Mouse (Mus musculus) ES-E14 (cell line): ENCODE measurements at regions not wholly inside any gene's neighbourhood (a gene's known extent, or its start where the extent isn't known, plus 50 kb on each side); places are given as distances from the start of the nearest gene placed in this dataset.

Experiments
- DNase-seq: peaks from one replicate; pipeline ENCODE4 v3.0.0-alpha.2; 2013; ENCODE audit warnings: low read depth, low spot score
- H3K27ac ChIP-seq: 2 replicates; pipeline ENCODE4 v1.5.1; 2012; ENCODE audit warnings: low read depth, mild to moderate bottlenecking, low read length, moderate library complexity, mixed read lengths; ENCODE audit not compliant: poor library complexity, insufficient read depth, severe bottlenecking
- H3K36me3 ChIP-seq: 2 replicates; pipeline ENCODE4 v1.6.1; 2012; ENCODE audit warnings: mild to moderate bottlenecking, low read length, moderate library complexity, mixed read lengths; ENCODE audit not compliant: control insufficient read depth, poor library complexity, insufficient read depth, severe bottlenecking
- H3K4me1 ChIP-seq, 2 experiments: fragments of 150-350 bp in 1 of 2; sonication (generic) in 1 of 2; 2 replicates each; pipeline ENCODE4 v1.6.1; 2012; ENCODE audit warnings: low read length in 2 of 2, mild to moderate bottlenecking in 1 of 2, mixed read lengths in 1 of 2; ENCODE audit not compliant: control insufficient read depth in 2 of 2, insufficient read depth in 2 of 2, poor library complexity in 1 of 2
- H3K4me3 ChIP-seq, 2 experiments: fragments of 150-350 bp in 1 of 2; sonication (generic) in 1 of 2; 2 replicates each; pipeline ENCODE4 v1.5.1; 2012; ENCODE audit warnings: low read length in 2 of 2, low read depth in 1 of 2, mild to moderate bottlenecking in 1 of 2, mixed read lengths in 1 of 2; ENCODE audit not compliant: insufficient read depth in 1 of 2, poor library complexity in 1 of 2, severe bottlenecking in 1 of 2
- H3K9ac ChIP-seq: 2 replicates; pipeline ENCODE4 v1.6.1; 2012; ENCODE audit warnings: low read depth, mild to moderate bottlenecking, low read length, mixed read lengths; ENCODE audit not compliant: poor library complexity, insufficient read depth, severe bottlenecking
- H3K9me3 ChIP-seq: fragments of 150-350 bp; sonication (generic); 2 replicates; pipeline ENCODE4 v1.6.1; 2012; ENCODE audit warnings: low read depth, mild to moderate bottlenecking, low read length; ENCODE audit not compliant: control insufficient read depth, insufficient read depth
- CHD2 ChIP-seq: IDR thresholded peaks from 2 replicates; pipeline ENCODE4 v1.6.1; 2014; ENCODE audit warnings: mild to moderate bottlenecking, low read depth, low read length, inconsistent platforms
- HCFC1 ChIP-seq: IDR thresholded peaks from 2 replicates; pipeline ENCODE4 v1.6.1; 2012; ENCODE audit warnings: low read length, inconsistent platforms, borderline replicate concordance; ENCODE audit not compliant: insufficient read depth
- MAFK ChIP-seq: IDR thresholded peaks from 2 replicates; pipeline ENCODE4 v1.6.1; 2014; ENCODE audit warnings: mild to moderate bottlenecking, low read depth, low read length, inconsistent platforms; ENCODE audit not compliant: insufficient read depth
- ZC3H11A ChIP-seq: IDR thresholded peaks from 2 replicates; pipeline ENCODE4 v1.6.1; 2012; ENCODE audit warnings: low read depth, mild to moderate bottlenecking, inconsistent platforms, low read length, borderline replicate concordance
- ZNF384 ChIP-seq: IDR thresholded peaks from 2 replicates; pipeline ENCODE4 v1.6.1; 2012; ENCODE audit warnings: low read depth, low read length, inconsistent platforms
- in situ Hi-C, 2 experiments: fragments of 600-800 bp; cut with MboI; formaldehyde crosslinking; loops; one replicate each; pipeline ENCODE4 v1.15.1; 2025; ENCODE audit warnings: low sequenced_read_pairs in 2 of 2, inconsistent platforms in 1 of 2; ENCODE audit not compliant: unreplicated experiment in 2 of 2

DNA sequence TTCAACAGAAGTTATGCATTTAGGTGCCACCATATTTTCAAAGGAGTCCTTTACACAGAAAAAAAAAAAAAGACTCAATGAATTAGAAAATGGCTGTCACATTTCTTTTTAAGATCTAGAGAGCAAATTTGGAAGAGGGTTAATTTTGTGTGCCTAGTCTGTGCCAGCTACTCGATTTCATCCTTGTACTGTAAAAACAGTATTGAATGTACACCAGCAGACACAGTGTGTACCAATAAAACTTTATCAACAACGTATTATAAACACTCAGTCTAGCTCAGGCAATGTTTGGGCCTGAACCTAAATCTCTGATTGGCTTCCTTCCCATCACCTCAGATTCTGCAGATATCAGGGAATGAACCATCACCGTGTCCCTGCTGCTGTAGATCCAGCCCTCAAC lies 93.9 kb downstream of the Tomm20 start:
- in situ Hi-C loops: no loop called here
- DNase-seq: no peak
- Histone ChIP-seq H3K4me3 (no peak overlapping the region), H3K9me3 (no peaks in the 10 kb centered on the region), H3K27ac (no peak overlapping the region), H3K4me1 (peaks cover 3 to 6% of the 10 kb centered on the region in 2 experiments; a peak in 3 of 4 replicates), H3K36me3 (no peaks in the 10 kb centered on the region), H3K9ac (no peak overlapping the region)
- TF ChIP-seq MAFK: no peak

DNA sequence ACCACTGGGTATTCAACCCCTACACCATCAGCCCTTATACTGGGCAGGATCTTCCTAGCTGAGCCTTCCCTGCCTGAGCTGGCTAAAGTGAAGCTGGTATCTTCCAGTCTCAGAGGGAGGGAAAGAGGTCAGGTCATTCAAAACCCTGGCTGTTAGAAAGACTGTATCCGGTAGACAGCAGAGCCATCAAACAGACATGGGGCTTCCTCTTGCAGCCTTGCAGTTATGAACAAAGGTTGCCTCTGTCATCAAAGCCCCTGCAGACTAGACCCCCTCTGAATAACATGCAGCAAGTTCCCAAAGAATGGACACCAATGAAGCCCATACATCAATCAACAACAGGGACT lies 95.5 kb downstream of the Tomm20 start:
- TF ChIP-seq MAFK (no peak), ZC3H11A (no peak), ZNF384 (no peak), HCFC1 (no peak), CHD2 (no peak)
- in situ Hi-C loops: no loop called here
- no peaks in the 10 kb centered on the region for H3K36me3 ChIP-seq
- DNase-seq: no peak
- H3K9ac ChIP-seq: no peak overlapping the region
- H3K9me3 ChIP-seq: no peaks in the 10 kb centered on the region
- no peak overlapping the region for H3K4me3 ChIP-seq
- no peak overlapping the region for H3K27ac ChIP-seq
- H3K4me1 ChIP-seq: peaks cover 3 to 6% of the 10 kb centered on the region in 2 experiments; a peak in 3 of 4 replicates

- peaks cover 3 to 6% of the 10 kb centered on the region in 2 experiments; a peak in 3 of 4 replicates for H3K4me1 ChIP-seq
- H3K27ac ChIP-seq: no peak overlapping the region
- in situ Hi-C loops: no loop called here
- no peaks in the 10 kb centered on the region for H3K9me3 ChIP-seq
- no peaks in the 10 kb centered on the region for H3K36me3 ChIP-seq
- DNase-seq: no peak
- H3K9ac ChIP-seq: no peak overlapping the region
- no peak for TF ChIP-seq CHD2
- TF ChIP-seq ZNF384: no peak
- TF ChIP-seq ZC3H11A: no peak
- TF ChIP-seq MAFK: no peak
- TF ChIP-seq HCFC1: no peak
- H3K4me3 ChIP-seq: no peak overlapping the region
Measured at GRCm38 (mm10) chr8:126849411-126850188, 96.0 kb downstream of the Tomm20 start.

DNA sequence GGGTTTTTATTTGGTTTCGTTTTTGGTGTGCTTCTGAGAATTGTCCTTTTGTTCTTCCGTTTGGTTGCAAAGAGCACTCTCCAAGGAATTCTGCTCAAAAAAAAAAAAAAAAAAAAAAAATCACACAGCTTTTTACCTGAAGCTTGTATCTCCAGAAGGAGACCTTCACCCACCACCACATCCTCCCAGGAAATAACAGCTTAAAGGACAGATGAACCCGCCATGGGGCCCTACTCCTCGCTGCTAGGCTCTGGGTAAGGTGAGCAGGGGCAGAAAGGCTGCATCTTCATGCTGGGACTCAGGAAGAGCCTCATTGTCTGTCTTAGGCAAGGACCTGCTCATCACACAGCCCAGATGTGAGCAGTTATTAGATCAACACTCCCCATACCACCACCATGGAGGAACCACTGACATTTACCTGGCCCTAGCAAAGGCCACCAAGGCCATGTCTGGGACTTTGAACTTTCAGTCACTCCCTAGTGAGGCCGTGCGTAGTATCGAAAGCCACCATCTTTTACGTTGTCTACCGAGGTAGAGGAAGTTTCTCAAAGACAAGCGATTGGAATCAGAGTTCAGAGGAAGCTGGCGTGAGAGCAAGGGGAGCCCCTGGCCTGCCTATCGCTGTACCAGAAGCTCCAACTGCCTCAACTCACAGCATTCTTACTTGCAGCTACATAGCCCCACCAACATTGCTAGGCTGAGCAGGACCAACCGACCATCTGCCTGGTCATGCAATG lies 97.1 kb downstream of the Tomm20 start:
- in situ Hi-C loops: no loop called here
- TF ChIP-seq ZC3H11A (no peak), HCFC1 (no peak), ZNF384 (no peak), CHD2 (no peak), MAFK (no peak)
- Histone ChIP-seq H3K36me3 (no peaks in the 10 kb centered on the region), H3K27ac (no peak overlapping the region), H3K9ac (no peak overlapping the region), H3K4me1 (peaks cover 2 to 3% of the 10 kb centered on the region in 2 experiments; a peak in 2 of 4 replicates), H3K4me3 (no peak overlapping the region), H3K9me3 (no peaks in the 10 kb centered on the region)
- DNase-seq: no peak
